Mouse (Mus musculus) CH12.LX (cell line): ENCODE measurements around the gene Zw10. TPM values are rescaled to one million over a fixed set of nuclear protein-coding genes. Genes with fewer than 3 reads are reported as not detected.

Experiments
- DNase-seq: peaks from one replicate; pipeline ENCODE4 v3.0.0-alpha.2; 2013; ENCODE audit errors: extremely low read depth
- H3K27ac ChIP-seq: 2 replicates; pipeline ENCODE4 v1.5.1; 2012; ENCODE audit warnings: low read depth, mild to moderate bottlenecking, control low read depth, moderate library complexity; ENCODE audit not compliant: insufficient read depth
- H3K27me3 ChIP-seq: replicated peaks from 2 replicates; pipeline ENCODE3; 2012; ENCODE audit warnings: inconsistent platforms
- H3K36me3 ChIP-seq, 2 experiments: replicated peaks in 1 of 2; 2 replicates each; pipeline versions ENCODE3 to v1.6.1; 2012; ENCODE audit warnings: inconsistent platforms in 1 of 2, low read length in 1 of 2, mild to moderate bottlenecking in 1 of 2, mixed read lengths in 1 of 2, moderate library complexity in 1 of 2; ENCODE audit not compliant: control insufficient read depth in 1 of 2, insufficient read depth in 1 of 2
- H3K4me1 ChIP-seq, 2 experiments: 2 replicates each; pipeline ENCODE4 v1.6.1; 2012; ENCODE audit warnings: inconsistent platforms in 1 of 2, moderate library complexity in 1 of 2; ENCODE audit not compliant: insufficient read depth in 2 of 2, control insufficient read depth in 1 of 2
- H3K4me2 ChIP-seq: 2 replicates; pipeline ENCODE4 v1.6.1; 2012; ENCODE audit warnings: low read depth, mild to moderate bottlenecking, control low read depth; ENCODE audit not compliant: poor library complexity, insufficient read depth, severe bottlenecking
- H3K4me3 ChIP-seq, 3 experiments: fragments of 150-350 bp in 1 of 3; sonication (generic) in 1 of 3; replicated peaks in 1 of 3; 2 replicates each; pipeline versions ENCODE3 to v1.5.1; 2011 to 2012; ENCODE audit warnings: low read depth in 2 of 3, low read length in 2 of 3, mild to moderate bottlenecking in 2 of 3, moderate library complexity in 2 of 3, control low read depth in 1 of 3, improper control_type of control experiment in 1 of 3, inconsistent platforms in 1 of 3, mixed read lengths in 1 of 3; ENCODE audit not compliant: poor library complexity in 1 of 3
- H3K79me2 ChIP-seq: replicated peaks from 2 replicates; pipeline ENCODE4 v1.6.1; 2012; ENCODE audit warnings: mild to moderate bottlenecking, moderate library complexity; ENCODE audit not compliant: control insufficient read depth, poor library complexity, insufficient read depth, severe bottlenecking; ENCODE audit errors: extremely low read depth
- H3K9ac ChIP-seq: 2 replicates; pipeline ENCODE4 v1.6.1; 2012; ENCODE audit warnings: low read depth, mild to moderate bottlenecking, control low read depth, moderate library complexity; ENCODE audit not compliant: insufficient read depth
- H3K9me3 ChIP-seq: replicated peaks from 2 replicates; pipeline ENCODE3; 2012; ENCODE audit warnings: low read length, inconsistent platforms, mixed read lengths
- CHD2 ChIP-seq: IDR thresholded peaks from 2 replicates; pipeline ENCODE4 v1.6.1; 2011; ENCODE audit warnings: low read length, improper control_type of control experiment
- CTCF ChIP-seq, 2 experiments: IDR thresholded peaks in 1 of 2; conservative IDR thresholded peaks in 1 of 2; 2 replicates each; pipeline ENCODE4 v1.5.1; 2011 to 2012; ENCODE audit warnings: low read depth in 2 of 2, low read length in 2 of 2, improper control_type of control experiment in 1 of 2, inconsistent platforms in 1 of 2, mild to moderate bottlenecking in 1 of 2, moderate library complexity in 1 of 2
- E2F4 ChIP-seq: IDR thresholded peaks from 2 replicates; pipeline ENCODE4 v1.6.1; 2011; ENCODE audit warnings: low read depth, low read length, improper control_type of control experiment; ENCODE audit not compliant: insufficient replicate concordance
- EP300 ChIP-seq: IDR thresholded peaks from 2 replicates; pipeline ENCODE4 v1.6.1; 2011; ENCODE audit warnings: low read length, improper control_type of control experiment
- ETS1 ChIP-seq: conservative IDR thresholded peaks from 2 replicates; pipeline ENCODE4 v1.6.1; 2012; ENCODE audit warnings: low read depth, mild to moderate bottlenecking, inconsistent platforms, low read length, improper control_type of control experiment, moderate library complexity
- GABPA ChIP-seq: IDR thresholded peaks from 2 replicates; pipeline ENCODE4 v1.6.1; 2012; ENCODE audit warnings: low read depth, low read length, improper control_type of control experiment, inconsistent platforms; ENCODE audit not compliant: insufficient replicate concordance
- HCFC1 ChIP-seq: IDR thresholded peaks from 2 replicates; pipeline ENCODE4 v1.6.1; 2012; ENCODE audit warnings: low read depth, mild to moderate bottlenecking, inconsistent platforms, low read length, improper control_type of control experiment
- JUND ChIP-seq: conservative IDR thresholded peaks from 2 replicates; pipeline ENCODE4 v1.6.1; 2011; ENCODE audit warnings: low read depth, low read length, improper control_type of control experiment
- KAT2A ChIP-seq: IDR thresholded peaks from 2 replicates; pipeline ENCODE4 v1.6.1; 2012; ENCODE audit warnings: low read length, improper control_type of control experiment, inconsistent platforms; ENCODE audit not compliant: insufficient replicate concordance
- MAX ChIP-seq: IDR thresholded peaks from 2 replicates; pipeline ENCODE4 v1.6.1; 2011; ENCODE audit warnings: low read length, improper control_type of control experiment
- MAZ ChIP-seq: IDR thresholded peaks from 2 replicates; pipeline ENCODE4 v1.6.1; 2012; ENCODE audit warnings: low read depth, mild to moderate bottlenecking, inconsistent platforms, low read length, improper control_type of control experiment, moderate library complexity
- MEF2A ChIP-seq: IDR thresholded peaks from 2 replicates; pipeline ENCODE4 v1.6.1; 2014; ENCODE audit warnings: low read depth, mild to moderate bottlenecking, inconsistent platforms, low read length, improper control_type of control experiment, borderline replicate concordance
- PAX5 ChIP-seq: IDR thresholded peaks from 2 replicates; pipeline ENCODE4 v1.6.1; 2012; ENCODE audit warnings: low read length, inconsistent platforms, mixed read lengths
- POLR2A ChIP-seq: IDR thresholded peaks from 2 replicates; pipeline ENCODE4 v1.6.1; 2011; ENCODE audit warnings: low read depth, mild to moderate bottlenecking, improper control_type of control experiment, low read length
- RAD21 ChIP-seq: IDR thresholded peaks from 2 replicates; pipeline ENCODE4 v1.6.1; 2011; ENCODE audit warnings: low read depth, mild to moderate bottlenecking, low read length, improper control_type of control experiment, moderate library complexity
- RCOR1 ChIP-seq: conservative IDR thresholded peaks from 2 replicates; pipeline ENCODE4 v1.6.1; 2012; ENCODE audit warnings: low read depth, mild to moderate bottlenecking, inconsistent platforms, low read length, improper control_type of control experiment
- SIN3A ChIP-seq: IDR thresholded peaks from 2 replicates; pipeline ENCODE4 v1.6.1; 2012; ENCODE audit warnings: low read length, improper control_type of control experiment, inconsistent platforms
- SMC3 ChIP-seq: IDR thresholded peaks from 2 replicates; pipeline ENCODE4 v1.6.1; 2011; ENCODE audit warnings: low read depth, low read length, improper control_type of control experiment
- TCF12 ChIP-seq: IDR thresholded peaks from 2 replicates; pipeline ENCODE4 v1.6.1; 2014; ENCODE audit warnings: low read depth, mild to moderate bottlenecking, inconsistent platforms, low read length, improper control_type of control experiment
- UBTF ChIP-seq: IDR thresholded peaks from 2 replicates; pipeline ENCODE4 v1.6.1; 2012; ENCODE audit warnings: low read depth, mild to moderate bottlenecking, inconsistent platforms, low read length, improper control_type of control experiment, moderate library complexity
- USF2 ChIP-seq: conservative IDR thresholded peaks from 2 replicates; pipeline ENCODE4 v1.6.1; 2011; ENCODE audit warnings: low read depth, low read length, improper control_type of control experiment
- ZMIZ1 ChIP-seq: IDR thresholded peaks from 2 replicates; pipeline ENCODE4 v1.6.1; 2012; ENCODE audit warnings: low read depth, mild to moderate bottlenecking, inconsistent platforms, low read length, improper control_type of control experiment
- dilution Hi-C: fragments of 300-500 bp; cut with MboI; formaldehyde crosslinking; loops from 2 replicates; pipeline ENCODE4 v1.14.3; 2020; ENCODE audit warnings: low sequenced_read_pairs; ENCODE audit not compliant: extremely low pct_unique_long_range_greater_than_20kb, extremely low pct_ligation_motif_present
- in situ Hi-C: fragments of 300-500 bp; cut with MboI; formaldehyde crosslinking; loops from 3 replicates; pipeline ENCODE4 v1.14.3; 2019; ENCODE audit warnings: low sequenced_read_pairs, low pct_ligation_motif_present, low pct_unique_long_range_greater_than_20kb, mixed read lengths
- polyA plus RNA-seq: library from polyadenylated mRNA; unstranded; fragments of >175 nt; gene quantifications from 2 replicates; pipeline ENCODE4 v1.2.1, GENCODE M21; 2012; ENCODE audit warnings: low read depth; ENCODE audit not compliant: insufficient read length
- total RNA-seq, 2 experiments: library from RNA; depleted of rRNA; stranded (reverse); fragments of 300-350 nt in 1 of 2; fragments of >200 nt in 1 of 2; gene quantifications; 2 replicates each; pipeline ENCODE4 v1.2.3; 2012 to 2014

Gene Zw10
- total and polyA plus RNA-seq, 3 experiments = 18.3 to 26.2 (median 19.8) TPM

GRCm38 (mm10) chr9:49050901-49051300 lies 4.5 kb upstream of the Zw10 start:
- no peak overlapping the region for H3K4me2 ChIP-seq
- dilution Hi-C loops (no loop called here), in situ Hi-C loops (no loop called here)
- H3K9ac ChIP-seq = no peak overlapping the region
- TF ChIP-seq SIN3A = no peak
- TF ChIP-seq TCF12 = no peak
- TF ChIP-seq E2F4 = no peak
- no peak for TF ChIP-seq CHD2
- no peak for TF ChIP-seq ETS1
- TF ChIP-seq EP300 = no peak
- TF ChIP-seq KAT2A = no peak
- TF ChIP-seq SMC3 = no peak
- no peak for TF ChIP-seq ZMIZ1
- TF ChIP-seq POLR2A = no peak
- no peak for TF ChIP-seq JUND
- TF ChIP-seq UBTF = no peak
- TF ChIP-seq USF2 = no peak
- TF ChIP-seq RAD21 = no peak
- no peaks in the 10 kb centered on the region for H3K36me3 ChIP-seq
- H3K27ac ChIP-seq = no peak overlapping the region
- H3K4me3 ChIP-seq = no peak overlapping the region
- H3K4me1 ChIP-seq = peaks cover 0 to 21% of the 10 kb centered on the region in 2 experiments; a peak in 3 of 4 replicates
- H3K27me3 ChIP-seq = no peaks in the 10 kb centered on the region
- no peaks in the 10 kb centered on the region for H3K9me3 ChIP-seq
- DNase-seq = peak; percentile 9
- no peaks in the 10 kb centered on the region for H3K79me2 ChIP-seq

GRCm38 (mm10) chr9:49051349-49051748 lies 4.1 kb upstream of the Zw10 start:
- H3K4me3 ChIP-seq = no peak overlapping the region
- H3K4me1 ChIP-seq = peaks cover 0 to 24% of the 10 kb centered on the region in 2 experiments; a peak in 3 of 4 replicates
- H3K27me3 ChIP-seq = no peaks in the 10 kb centered on the region
- H3K27ac ChIP-seq = no peak overlapping the region
- DNase-seq = peak; percentile 76
- no peaks in the 10 kb centered on the region for H3K9me3 ChIP-seq
- H3K36me3 ChIP-seq = no peaks in the 10 kb centered on the region
- no peak overlapping the region for H3K4me2 ChIP-seq
- dilution Hi-C loops (no loop called here), in situ Hi-C loops (no loop called here)
- peaks cover 3% of the 10 kb centered on the region; the same call in 1 of the 2 replicates for H3K79me2 ChIP-seq
- TF ChIP-seq HCFC1 (no peak), SMC3 (peak; percentile 82), ZMIZ1 (no peak), GABPA (no peak), USF2 (no peak), MEF2A (no peak), CTCF (conservative IDR thresholded peaks at IDR 0.05 in 1 of 2, IDR thresholded peaks at IDR 0.05 in 1 of 2; ENCODE audit: low read depth in 2 of 2, low read length in 2 of 2) (peak; percentile 82 to 86), RAD21 (peak; percentile 55), E2F4 (no peak), PAX5 (no peak), MAZ (no peak), RCOR1 (no peak), MAX (no peak), ETS1 (no peak)
- H3K9ac ChIP-seq = no peak overlapping the region
